Mouse (Mus musculus) stomach, postnatal 0 days (tissue): ENCODE measurements around the gene Gm6657. TPM values are rescaled to one million over a fixed set of nuclear protein-coding genes. Genes with fewer than 3 reads are reported as not detected.

Experiments
- ATAC-seq: fragments of 200-750 bp; cut with Nextera tagmentation; 2 replicates; pipeline ENCODE4 v1.8.0; 2017; ENCODE audit not compliant: low FRiP score, low TSS enrichment
- DNase-seq: peaks from one replicate; pipeline ENCODE4 v3.0.0-alpha.2; 2016; ENCODE audit warnings: low spot score
- H3K27ac ChIP-seq: fragments of 300-500 bp; sonication (generic); replicated peaks from 2 replicates; pipeline ENCODE4 v1.5.1; 2014; ENCODE audit warnings: mild to moderate bottlenecking, control low read depth
- H3K27me3 ChIP-seq: fragments of 300-500 bp; sonication (generic); 2 replicates; pipeline ENCODE4 v1.6.1; 2014; ENCODE audit warnings: low read length; ENCODE audit not compliant: control insufficient read depth, insufficient read depth
- H3K36me3 ChIP-seq: fragments of 300-500 bp; sonication (generic); 2 replicates; pipeline ENCODE4 v1.6.1; 2014; ENCODE audit warnings: low read length, mixed read lengths; ENCODE audit not compliant: control insufficient read depth, insufficient read depth
- H3K4me1 ChIP-seq: fragments of 300-500 bp; sonication (generic); replicated peaks from 2 replicates; pipeline ENCODE4 v1.6.1; 2014; ENCODE audit warnings: antibody characterized with exemption; ENCODE audit not compliant: control insufficient read depth, insufficient read depth
- H3K4me2 ChIP-seq: fragments of 300-500 bp; sonication (generic); replicated peaks from 2 replicates; pipeline ENCODE4 v1.6.1; 2014; ENCODE audit warnings: low read depth, mild to moderate bottlenecking, control low read depth, moderate library complexity
- H3K4me3 ChIP-seq: fragments of 300-500 bp; sonication (generic); 2 replicates; pipeline ENCODE4 v1.5.1; 2014; ENCODE audit warnings: low read depth, low read length, control low read depth
- H3K9ac ChIP-seq: fragments of 300-500 bp; sonication (generic); 2 replicates; pipeline ENCODE4 v1.6.1; 2014; ENCODE audit warnings: mild to moderate bottlenecking, low read length, control low read depth, mixed read lengths
- H3K9me3 ChIP-seq: fragments of 300-500 bp; sonication (generic); 2 replicates; pipeline ENCODE4 v1.6.1; 2016; ENCODE audit warnings: low read length; ENCODE audit not compliant: control insufficient read depth
- CTCF ChIP-seq: IDR thresholded peaks from 2 replicates; pipeline ENCODE4 v1.5.1; 2016; ENCODE audit warnings: antibody characterized with exemption, low read depth, mild to moderate bottlenecking, moderate library complexity
- EP300 ChIP-seq: optimal IDR thresholded peaks from 2 replicates; pipeline ENCODE3; 2016; ENCODE audit warnings: antibody characterized with exemption
- WGBS: fragments of 180-500 bp; shearing (Covaris S2); extraction: QIAGEN DNeasy Blood & Tissue Kit; methylation state at CpG from one replicate; pipeline ENCODE4 v1.1.7; 2014; 5-methylcytosine and 5-hydroxymethylcytosine counted together
- polyA plus RNA-seq: library from polyadenylated mRNA; unstranded; fragments of >200 nt; fragmentation: Nextera tagmentation; extraction: Ambion mirVana; gene quantifications from 2 replicates; pipeline ENCODE4 v1.2.1, GENCODE M21; 2015

Gene Gm6657
- polyA plus RNA-seq = not detected in 2 replicates

- no peak for DNase-seq
- Histone ChIP-seq H3K27me3 (no peaks in the 10 kb centered on the region), H3K9me3 (no peaks in the 10 kb centered on the region), H3K4me1 (no peaks in the 10 kb centered on the region), H3K4me3 (no peak within 1 kb of the TSS), H3K9ac (no peak within 1 kb of the TSS), H3K4me2 (no peak within 1 kb of the TSS), H3K27ac (no peak within 1 kb of the TSS), H3K36me3 (no peaks in the 10 kb centered on the region)
- no peak for TF ChIP-seq CTCF
- TF ChIP-seq EP300 = no peak
- no peak for ATAC-seq
These were observed at the start of gene Gm6657 for GRCm38 (mm10) chr12:78193942-78194341. Gene Gm6657 (plus strand): TSS chr12:78194242.

- Histone ChIP-seq H3K9ac (no peak overlapping the region), H3K27me3 (no peaks in the 10 kb centered on the region), H3K9me3 (no peaks in the 10 kb centered on the region), H3K4me3 (no peak overlapping the region), H3K27ac (no peak overlapping the region), H3K36me3 (no peaks in the 10 kb centered on the region), H3K4me2 (no peak overlapping the region), H3K4me1 (no peaks in the 10 kb centered on the region)
- 38% methylated on average over 7 of the region's 7 CpGs for WGBS
- TF ChIP-seq CTCF = no peak
- no peak for TF ChIP-seq EP300
- no peak for DNase-seq
- ATAC-seq = no peak
These were observed 40.6 kb upstream of the Gm6657 start for GRCm38 (mm10) chr12:78153308-78154002.

- DNase-seq (no peak), ATAC-seq (no peak)
- H3K27ac ChIP-seq = no peak overlapping the region
- no peaks in the 10 kb centered on the region for H3K36me3 ChIP-seq
- TF ChIP-seq EP300 (no peak), CTCF (no peak)
- H3K4me3 ChIP-seq = no peak overlapping the region
- H3K27me3 ChIP-seq = no peaks in the 10 kb centered on the region
- H3K4me2 ChIP-seq = no peak overlapping the region
- H3K9ac ChIP-seq = no peak overlapping the region
- H3K9me3 ChIP-seq = no peaks in the 10 kb centered on the region
- no peaks in the 10 kb centered on the region for H3K4me1 ChIP-seq
These were observed 23.9 kb upstream of the Gm6657 start for GRCm38 (mm10) chr12:78170178-78170577.

GRCm38 (mm10) chr12:78173945-78174344, 20.1 kb upstream of the Gm6657 start:
- Histone ChIP-seq H3K9me3 (no peaks in the 10 kb centered on the region), H3K36me3 (no peaks in the 10 kb centered on the region), H3K4me3 (no peak overlapping the region), H3K27me3 (no peaks in the 10 kb centered on the region), H3K4me2 (no peak overlapping the region), H3K9ac (no peak overlapping the region), H3K27ac (no peak overlapping the region), H3K4me1 (no peaks in the 10 kb centered on the region)
- DNase-seq = no peak
- TF ChIP-seq EP300 = no peak
- TF ChIP-seq CTCF = no peak
- 72% methylated on average over 3 of the region's 3 CpGs for WGBS
- ATAC-seq = no peak

- WGBS = 75% methylated on average over 4 of the region's 4 CpGs
- no peak overlapping the region for H3K9ac ChIP-seq
- DNase-seq (no peak), ATAC-seq (no peak)
- no peaks in the 10 kb centered on the region for H3K9me3 ChIP-seq
- H3K4me2 ChIP-seq = no peak overlapping the region
- no peak overlapping the region for H3K27ac ChIP-seq
- TF ChIP-seq CTCF (no peak), EP300 (no peak)
- no peaks in the 10 kb centered on the region for H3K4me1 ChIP-seq
- H3K4me3 ChIP-seq = no peak overlapping the region
- no peaks in the 10 kb centered on the region for H3K36me3 ChIP-seq
- no peaks in the 10 kb centered on the region for H3K27me3 ChIP-seq
These were observed 19.4 kb upstream of the Gm6657 start for GRCm38 (mm10) chr12:78174671-78175070.

GRCm38 (mm10) chr12:78181452-78181851, 12.6 kb upstream of the Gm6657 start:
- ATAC-seq (no peak), DNase-seq (no peak)
- no peaks in the 10 kb centered on the region for H3K9me3 ChIP-seq
- no peak overlapping the region for H3K4me2 ChIP-seq
- TF ChIP-seq CTCF = no peak
- TF ChIP-seq EP300 = no peak
- H3K27me3 ChIP-seq = no peaks in the 10 kb centered on the region
- H3K4me1 ChIP-seq = no peaks in the 10 kb centered on the region
- no peak overlapping the region for H3K9ac ChIP-seq
- H3K36me3 ChIP-seq = no peaks in the 10 kb centered on the region
- 61% methylated on average over 2 of the region's 2 CpGs for WGBS
- H3K4me3 ChIP-seq = no peak overlapping the region
- H3K27ac ChIP-seq = no peak overlapping the region
